Mouse (Mus musculus): Measurements from ENCODE around the gene Limch1. TPM values are rescaled to one million over a fixed set of nuclear protein-coding genes. Genes with fewer than 3 reads are reported as not detected.

The Limch1 gene
- polyA plus RNA-seq, 1 experiment from 2014 or later = 12.7 TPM

GRCm38 (mm10) chr5:66715498-66715931, 30.1 kb upstream of the Limch1 start:
- WGBS = 73% methylated on average over 4 of the region's 4 CpGs
- H3K4me2 ChIP-seq (replicated peaks; ENCODE audit: low read depth, low read length) = no peak overlapping the region

GRCm38 (mm10) chr5:66717931-66718330, 27.7 kb upstream of the Limch1 start:
- Histone ChIP-seq H3K4me2 (replicated peaks; ENCODE audit: low read depth, low read length) (no peak overlapping the region), H3K27ac (ENCODE audit: low read length) (no peak overlapping the region), H3K36me3 (ENCODE audit: control insufficient read depth, insufficient read depth, low read length) (no peaks in the 10 kb centered on the region), H3K4me3 (ENCODE audit: low read depth, low read length) (no peak overlapping the region), H3K4me1 (ENCODE audit: control insufficient read depth, insufficient read depth, low read length) (no peaks in the 10 kb centered on the region), H3K9ac (replicated peaks; ENCODE audit: low read depth, low read length) (no peak overlapping the region), H3K27me3 (ENCODE audit: control insufficient read depth, insufficient read depth, low read length) (no peaks in the 10 kb centered on the region), H3K9me3 (ENCODE audit: control insufficient read depth, low read depth, low read length) (no peaks in the 10 kb centered on the region)
- 55% methylated on average over 4 of the region's 4 CpGs for WGBS
- no peak for ATAC-seq (ENCODE audit: insufficient number of reproducible peaks, insufficient read depth, low FRiP score, low read depth)

More at GRCm38 (mm10) chr5:66715498-66715931, 30.1 kb upstream of the Limch1 start:
- H3K27ac ChIP-seq (ENCODE audit: low read length) = no peak overlapping the region
- H3K4me1 ChIP-seq (ENCODE audit: control insufficient read depth, insufficient read depth, low read length) = no peaks in the 10 kb centered on the region
- no peaks in the 10 kb centered on the region for H3K9me3 ChIP-seq (ENCODE audit: control insufficient read depth, low read depth, low read length)
- H3K36me3 ChIP-seq (ENCODE audit: control insufficient read depth, insufficient read depth, low read length) = no peaks in the 10 kb centered on the region
- no peak overlapping the region for H3K9ac ChIP-seq (replicated peaks; ENCODE audit: low read depth, low read length)
- no peak for ATAC-seq (ENCODE audit: insufficient number of reproducible peaks, insufficient read depth, low FRiP score, low read depth)
- H3K4me3 ChIP-seq (ENCODE audit: low read depth, low read length) = no peak overlapping the region
- no peaks in the 10 kb centered on the region for H3K27me3 ChIP-seq (ENCODE audit: control insufficient read depth, insufficient read depth, low read length)

- 47% methylated on average over 3 of the region's 3 CpGs for WGBS
- H3K4me1 ChIP-seq (ENCODE audit: control insufficient read depth, insufficient read depth, low read length) = peaks cover 3% of the 10 kb centered on the region; the same call in 1 of the 2 replicates
- H3K4me2 ChIP-seq (replicated peaks; ENCODE audit: low read depth, low read length) = no peak overlapping the region
- no peak overlapping the region for H3K9ac ChIP-seq (replicated peaks; ENCODE audit: low read depth, low read length)
- no peak overlapping the region for H3K27ac ChIP-seq (ENCODE audit: low read length)
- no peak overlapping the region for H3K4me3 ChIP-seq (ENCODE audit: low read depth, low read length)
- no peaks in the 10 kb centered on the region for H3K36me3 ChIP-seq (ENCODE audit: control insufficient read depth, insufficient read depth, low read length)
- H3K27me3 ChIP-seq (ENCODE audit: control insufficient read depth, insufficient read depth, low read length) = no peaks in the 10 kb centered on the region
- ATAC-seq (ENCODE audit: insufficient number of reproducible peaks, insufficient read depth, low FRiP score, low read depth) = no peak
- no peaks in the 10 kb centered on the region for H3K9me3 ChIP-seq (ENCODE audit: control insufficient read depth, low read depth, low read length)
These were observed 27.2 kb upstream of the Limch1 start for GRCm38 (mm10) chr5:66718413-66718812.

GRCm38 (mm10) chr5:66718880-66719279, 26.7 kb upstream of the Limch1 start:
- Histone ChIP-seq H3K4me3 (ENCODE audit: low read depth, low read length) (no peak overlapping the region), H3K9ac (replicated peaks; ENCODE audit: low read depth, low read length) (no peak overlapping the region), H3K9me3 (ENCODE audit: control insufficient read depth, low read depth, low read length) (no peaks in the 10 kb centered on the region), H3K36me3 (ENCODE audit: control insufficient read depth, insufficient read depth, low read length) (no peaks in the 10 kb centered on the region), H3K4me1 (ENCODE audit: control insufficient read depth, insufficient read depth, low read length) (peaks cover 3% of the 10 kb centered on the region; the same call in 1 of the 2 replicates), H3K4me2 (replicated peaks; ENCODE audit: low read depth, low read length) (no peak overlapping the region), H3K27ac (ENCODE audit: low read length) (no peak overlapping the region), H3K27me3 (ENCODE audit: control insufficient read depth, insufficient read depth, low read length) (no peaks in the 10 kb centered on the region)
- ATAC-seq (ENCODE audit: insufficient number of reproducible peaks, insufficient read depth, low FRiP score, low read depth) = no peak
- 73% methylated on average over 7 of the region's 7 CpGs for WGBS

- Histone ChIP-seq H3K9ac (replicated peaks; ENCODE audit: low read depth, low read length) (no peak overlapping the region), H3K4me2 (replicated peaks; ENCODE audit: low read depth, low read length) (no peak overlapping the region), H3K27me3 (ENCODE audit: control insufficient read depth, insufficient read depth, low read length) (no peaks in the 10 kb centered on the region), H3K9me3 (ENCODE audit: control insufficient read depth, low read depth, low read length) (no peaks in the 10 kb centered on the region), H3K4me1 (ENCODE audit: control insufficient read depth, insufficient read depth, low read length) (peaks cover 3% of the 10 kb centered on the region; the same call in 1 of the 2 replicates), H3K27ac (ENCODE audit: low read length) (no peak overlapping the region), H3K4me3 (ENCODE audit: low read depth, low read length) (no peak overlapping the region), H3K36me3 (ENCODE audit: control insufficient read depth, insufficient read depth, low read length) (no peaks in the 10 kb centered on the region)
- WGBS = 36% methylated on average over 5 of the region's 5 CpGs
- ATAC-seq (ENCODE audit: insufficient number of reproducible peaks, insufficient read depth, low FRiP score, low read depth) = no peak
These were observed 24.7 kb upstream of the Limch1 start for GRCm38 (mm10) chr5:66720921-66721320.

- no peak overlapping the region for H3K4me3 ChIP-seq (ENCODE audit: low read depth, low read length)
- 57% methylated on average over 9 of the region's 9 CpGs for WGBS
- H3K9ac ChIP-seq (replicated peaks; ENCODE audit: low read depth, low read length) = no peak overlapping the region
- H3K9me3 ChIP-seq (ENCODE audit: control insufficient read depth, low read depth, low read length) = no peaks in the 10 kb centered on the region
- no peak for ATAC-seq (ENCODE audit: insufficient number of reproducible peaks, insufficient read depth, low FRiP score, low read depth)
- no peaks in the 10 kb centered on the region for H3K27me3 ChIP-seq (ENCODE audit: control insufficient read depth, insufficient read depth, low read length)
- H3K4me2 ChIP-seq (replicated peaks; ENCODE audit: low read depth, low read length) = no peak overlapping the region
- no peaks in the 10 kb centered on the region for H3K36me3 ChIP-seq (ENCODE audit: control insufficient read depth, insufficient read depth, low read length)
- no peak overlapping the region for H3K27ac ChIP-seq (ENCODE audit: low read length)
- H3K4me1 ChIP-seq (ENCODE audit: control insufficient read depth, insufficient read depth, low read length) = peaks cover 3% of the 10 kb centered on the region; the same call in 1 of the 2 replicates
These were observed 23.0 kb upstream of the Limch1 start for GRCm38 (mm10) chr5:66722586-66722985.

- H3K4me3 ChIP-seq (ENCODE audit: low read depth, low read length) = no peak overlapping the region
- H3K9me3 ChIP-seq (ENCODE audit: control insufficient read depth, low read depth, low read length) = no peaks in the 10 kb centered on the region
- no peaks in the 10 kb centered on the region for H3K27me3 ChIP-seq (ENCODE audit: control insufficient read depth, insufficient read depth, low read length)
- H3K27ac ChIP-seq (ENCODE audit: low read length) = no peak overlapping the region; the same call in 1 of the 2 replicates
- H3K4me1 ChIP-seq (ENCODE audit: control insufficient read depth, insufficient read depth, low read length) = peaks cover 3% of the 10 kb centered on the region; the same call in 1 of the 2 replicates
- H3K9ac ChIP-seq (replicated peaks; ENCODE audit: low read depth, low read length) = no peak overlapping the region
- no peaks in the 10 kb centered on the region for H3K36me3 ChIP-seq (ENCODE audit: control insufficient read depth, insufficient read depth, low read length)
- WGBS = 40% methylated on average over 4 of the region's 4 CpGs
- no peak overlapping the region for H3K4me2 ChIP-seq (replicated peaks; ENCODE audit: low read depth, low read length)
- no peak for ATAC-seq (ENCODE audit: insufficient number of reproducible peaks, insufficient read depth, low FRiP score, low read depth)
These were observed 22.6 kb upstream of the Limch1 start for GRCm38 (mm10) chr5:66723037-66723436.

- Histone ChIP-seq H3K27me3 (ENCODE audit: control insufficient read depth, insufficient read depth, low read length) (no peaks in the 10 kb centered on the region), H3K4me3 (ENCODE audit: low read depth, low read length) (no peak overlapping the region), H3K4me1 (ENCODE audit: control insufficient read depth, insufficient read depth, low read length) (peaks cover 3% of the 10 kb centered on the region; the same call in 1 of the 2 replicates), H3K4me2 (replicated peaks; ENCODE audit: low read depth, low read length) (no peak overlapping the region), H3K36me3 (ENCODE audit: control insufficient read depth, insufficient read depth, low read length) (no peaks in the 10 kb centered on the region), H3K9me3 (ENCODE audit: control insufficient read depth, low read depth, low read length) (no peaks in the 10 kb centered on the region), H3K9ac (replicated peaks; ENCODE audit: low read depth, low read length) (no peak overlapping the region), H3K27ac (ENCODE audit: low read length) (no peak overlapping the region; the same call in 1 of the 2 replicates)
- ATAC-seq (ENCODE audit: insufficient number of reproducible peaks, insufficient read depth, low FRiP score, low read depth) = no peak
- WGBS = 49% methylated on average over 3 of the region's 3 CpGs
These were observed 22.0 kb upstream of the Limch1 start for GRCm38 (mm10) chr5:66723626-66724025.

GRCm38 (mm10) chr5:66729306-66729705, 16.3 kb upstream of the Limch1 start:
- WGBS = 91% methylated on average over 4 of the region's 4 CpGs
- no peak for ATAC-seq (ENCODE audit: insufficient number of reproducible peaks, insufficient read depth, low FRiP score, low read depth)
- Histone ChIP-seq H3K27ac (ENCODE audit: low read length) (no peak overlapping the region), H3K9ac (replicated peaks; ENCODE audit: low read depth, low read length) (no peak overlapping the region), H3K4me3 (ENCODE audit: low read depth, low read length) (no peak overlapping the region), H3K4me2 (replicated peaks; ENCODE audit: low read depth, low read length) (no peak overlapping the region), H3K4me1 (ENCODE audit: control insufficient read depth, insufficient read depth, low read length) (no peaks in the 10 kb centered on the region), H3K36me3 (ENCODE audit: control insufficient read depth, insufficient read depth, low read length) (no peaks in the 10 kb centered on the region), H3K27me3 (ENCODE audit: control insufficient read depth, insufficient read depth, low read length) (no peaks in the 10 kb centered on the region), H3K9me3 (ENCODE audit: control insufficient read depth, low read depth, low read length) (no peaks in the 10 kb centered on the region)

All from stomach, embryonic 14.5 days (tissue).